Mouse (Mus musculus) C2C12 (cell line): ENCODE measurements around the gene Kif26b. TPM values are rescaled to one million over a fixed set of nuclear protein-coding genes. Genes with fewer than 3 reads are reported as not detected.

Source experiments
- H3K27me3 ChIP-seq: one replicate; pipeline ENCODE4 v1.6.1; 2011; ENCODE audit not compliant: control insufficient read depth, insufficient read depth, insufficient read length
- H3K36me3 ChIP-seq: one replicate; pipeline ENCODE4 v1.6.1; 2011; ENCODE audit not compliant: control insufficient read depth, insufficient read depth
- H3K4me3 ChIP-seq: one replicate; pipeline ENCODE4 v1.5.1; 2011; ENCODE audit warnings: mild to moderate bottlenecking, control low read depth; ENCODE audit not compliant: poor library complexity, insufficient read depth, severe bottlenecking
- H3K79me2 ChIP-seq: one replicate; pipeline ENCODE4 v1.6.1; 2011; ENCODE audit not compliant: control insufficient read depth, insufficient read depth
- H3K79me3 ChIP-seq: one replicate; pipeline ENCODE4 v1.6.1; 2011; ENCODE audit warnings: low read depth, control low read depth
- H3ac ChIP-seq: one replicate; pipeline ENCODE3; 2011; ENCODE audit warnings: low read depth; ENCODE audit not compliant: control insufficient read depth, insufficient read length
- CEBPB ChIP-seq: IDR thresholded peaks from one replicate; pipeline ENCODE4 v1.6.1; 2011; ENCODE audit warnings: low read depth, mild to moderate bottlenecking, control low read depth, moderate library complexity
- CTCF ChIP-seq: IDR thresholded peaks from one replicate; pipeline ENCODE4 v1.5.1; 2011; ENCODE audit not compliant: control insufficient read depth, insufficient read depth, insufficient read length
- FOSL1 ChIP-seq: IDR thresholded peaks from one replicate; pipeline ENCODE4 v1.8.0; 2011; ENCODE audit warnings: mild to moderate bottlenecking, low read length; ENCODE audit not compliant: poor library complexity, insufficient read depth, severe bottlenecking
- MAX ChIP-seq: IDR thresholded peaks from one replicate; pipeline ENCODE4 v1.6.1; 2011; ENCODE audit warnings: mild to moderate bottlenecking, control low read depth
- MYOD1 ChIP-seq: IDR thresholded peaks from one replicate; pipeline ENCODE4 v1.6.1; 2011; ENCODE audit warnings: low read depth; ENCODE audit not compliant: control insufficient read depth, insufficient read length
- MYOG ChIP-seq: IDR thresholded peaks from one replicate; pipeline ENCODE4 v1.6.1; 2011; ENCODE audit not compliant: control insufficient read depth, insufficient read length; ENCODE audit errors: extremely low read depth
- USF1 ChIP-seq: IDR thresholded peaks from one replicate; pipeline ENCODE4 v1.6.1; 2011; ENCODE audit warnings: low read depth, mild to moderate bottlenecking, control low read depth, moderate library complexity
- polyA plus RNA-seq: library from polyadenylated mRNA; unstranded; fragments of >200 nt; fragmentation: generic; extraction: Trizol; gene quantifications from one replicate; pipeline ENCODE4 v1.2.1, GENCODE M21; 2012; ENCODE audit warnings: missing spikeins

Kif26b gene
- polyA plus RNA-seq, 1 experiment, result 1.8 TPM

- no peak overlapping the region for H3ac ChIP-seq
- no peak for TF ChIP-seq CEBPB
- no peaks in the 10 kb centered on the region for H3K27me3 ChIP-seq
- no peaks in the 10 kb centered on the region for H3K36me3 ChIP-seq
- no peak overlapping the region for H3K4me3 ChIP-seq
- no peaks in the 10 kb centered on the region for H3K79me2 ChIP-seq
- H3K79me3 ChIP-seq, result no peaks in the 10 kb centered on the region
Measured at GRCm38 (mm10) chr1:178634359-178635085, 105.6 kb downstream of the Kif26b start.

GRCm38 (mm10) chr1:178635470-178635869 is 106.5 kb downstream of the Kif26b start:
- no peaks in the 10 kb centered on the region for H3K79me3 ChIP-seq
- no peak for TF ChIP-seq CEBPB
- TF ChIP-seq MYOG, result no peak
- no peak for TF ChIP-seq MYOD1
- no peak for TF ChIP-seq USF1
- no peak for TF ChIP-seq FOSL1
- no peak for TF ChIP-seq MAX
- TF ChIP-seq CTCF, result no peak
- no peaks in the 10 kb centered on the region for H3K79me2 ChIP-seq
- no peak overlapping the region for H3ac ChIP-seq
- no peaks in the 10 kb centered on the region for H3K36me3 ChIP-seq
- no peak overlapping the region for H3K4me3 ChIP-seq
- H3K27me3 ChIP-seq, result no peaks in the 10 kb centered on the region

GRCm38 (mm10) chr1:178637293-178637692 is 108.4 kb downstream of the Kif26b start:
- H3K4me3 ChIP-seq, result no peak overlapping the region
- no peaks in the 10 kb centered on the region for H3K27me3 ChIP-seq
- no peak for TF ChIP-seq FOSL1
- no peaks in the 10 kb centered on the region for H3K79me3 ChIP-seq
- H3K36me3 ChIP-seq, result no peaks in the 10 kb centered on the region
- no peak overlapping the region for H3ac ChIP-seq
- H3K79me2 ChIP-seq, result no peaks in the 10 kb centered on the region

- Histone ChIP-seq H3K27me3 (no peaks in the 10 kb centered on the region), H3K79me2 (no peaks in the 10 kb centered on the region), H3K36me3 (no peaks in the 10 kb centered on the region), H3ac (no peak overlapping the region), H3K4me3 (no peak overlapping the region), H3K79me3 (no peaks in the 10 kb centered on the region)
- no peak for TF ChIP-seq CEBPB
- TF ChIP-seq USF1, result no peak
- no peak for TF ChIP-seq MYOG
- no peak for TF ChIP-seq FOSL1
- no peak for TF ChIP-seq MYOD1
- TF ChIP-seq MAX, result no peak
- TF ChIP-seq CTCF, result no peak
Measured at GRCm38 (mm10) chr1:178639951-178640350, 111.0 kb downstream of the Kif26b start.

- no peaks in the 10 kb centered on the region for H3K79me3 ChIP-seq
- no peak overlapping the region for H3K4me3 ChIP-seq
- H3K27me3 ChIP-seq, result no peaks in the 10 kb centered on the region
- H3K79me2 ChIP-seq, result no peaks in the 10 kb centered on the region
- TF ChIP-seq MAX, result peak; percentile 30
- TF ChIP-seq MYOD1, result no peak
- no peak for TF ChIP-seq MYOG
- TF ChIP-seq CEBPB, result peak; percentile 59
- no peak overlapping the region for H3ac ChIP-seq
- H3K36me3 ChIP-seq, result no peaks in the 10 kb centered on the region
Measured at GRCm38 (mm10) chr1:178640719-178641455, 112.0 kb downstream of the Kif26b start.

- Histone ChIP-seq H3K4me3 (no peak overlapping the region), H3ac (no peak overlapping the region), H3K79me3 (no peaks in the 10 kb centered on the region), H3K27me3 (no peaks in the 10 kb centered on the region), H3K36me3 (no peaks in the 10 kb centered on the region), H3K79me2 (no peaks in the 10 kb centered on the region)
- TF ChIP-seq CTCF (no peak), CEBPB (no peak), MYOD1 (no peak), MYOG (no peak), USF1 (no peak), MAX (no peak)
Measured at GRCm38 (mm10) chr1:178641788-178642187, 112.9 kb downstream of the Kif26b start.
